Mouse (Mus musculus) Patski (cell line): Measurements from ENCODE around the gene Prr14. TPM values are rescaled to one million over a fixed set of nuclear protein-coding genes. Genes with fewer than 3 reads are reported as not detected.
"Not testable (repeated sequence)": the region's sequence is repeated elsewhere in the genome, so short reads cannot be mapped to it uniquely, and the experiment has no call there.

Source experiments
- ATAC-seq: fragments of 100-300 bp; one replicate; pipeline ENCODE4 v1.8.0; 2021
- CTCF ChIA-PET: fragments of 350-600 bp; sonication (Branson Sonifier 250); formaldehyde crosslinking; loops from one replicate; lab custom pipeline; 2022; ENCODE audit warnings: inconsistent platforms; lab: Charles Lee
- POLR2A ChIA-PET: fragments of 350-600 bp; sonication (Branson Sonifier 250); formaldehyde crosslinking; loops from one replicate; lab custom pipeline; 2022; ENCODE audit warnings: antibody characterized with exemption, inconsistent platforms; lab: Charles Lee
- DNase-seq: peaks from one replicate; pipeline ENCODE4 v3.0.0-alpha.2; 2011; ENCODE audit warnings: low read depth, low spot score
- H3K27me3 ChIP-seq: fragments of 371-371 bp; one replicate; pipeline ENCODE4 v1.5.1; 2021
- CTCF ChIP-seq: fragments of 100-300 bp; IDR thresholded peaks from one replicate; pipeline ENCODE4 v1.5.1; 2021
- in situ Hi-C: fragments of 300-500 bp; cut with MboI; formaldehyde crosslinking; loops from 3 replicates; pipeline ENCODE4 v1.11.1; 2018; ENCODE audit warnings: low pct_unique_long_range_greater_than_20kb, mixed read lengths
- polyA plus RNA-seq: library from polyadenylated mRNA; unstranded; gene quantifications from one replicate; pipeline ENCODE4 v1.2.3, GENCODE M21; 2021

The Prr14 gene
- polyA plus RNA-seq, 1 experiment from 2014 or later, result 71.9 TPM

DNA sequence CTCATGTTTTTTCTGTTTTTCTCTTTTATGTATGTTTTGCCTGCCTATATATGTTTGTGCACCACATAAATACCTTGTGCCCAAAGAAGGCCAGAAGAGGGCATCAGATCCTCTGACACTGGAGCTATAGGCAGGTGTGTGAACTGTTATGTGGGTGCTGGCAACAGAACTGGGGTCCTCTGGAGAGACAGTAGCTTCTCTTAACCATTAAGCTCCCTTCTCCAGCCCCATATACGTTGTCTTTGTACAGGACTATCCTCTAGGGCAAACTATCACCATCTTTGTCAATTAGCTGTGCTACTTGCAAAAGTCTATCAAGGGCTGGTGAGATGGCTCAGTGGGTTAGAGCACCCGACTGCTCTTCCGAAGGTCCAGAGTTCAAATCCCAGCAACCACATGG, 48.9 kb downstream of the Prr14 start:
- H3K27me3 ChIP-seq, result no peaks in the 10 kb centered on the region
- CTCF ChIA-PET, result interaction anchor here (0.7 kb wide), 1 partner anchor 76 kb away, joined by 3 read pairs; no protein-coding TSS in a partner anchor
- ATAC-seq (no peak), DNase-seq (no peak)
- no peak for TF ChIP-seq CTCF
- POLR2A ChIA-PET, result interaction anchor here (0.6 to 0.7 kb wide), 3 partner anchors 190 to 253 kb away, joined by 4 to 6 read pairs (median 5); no protein-coding TSS in a partner anchor
- in situ Hi-C loops, result no loop called here

DNA sequence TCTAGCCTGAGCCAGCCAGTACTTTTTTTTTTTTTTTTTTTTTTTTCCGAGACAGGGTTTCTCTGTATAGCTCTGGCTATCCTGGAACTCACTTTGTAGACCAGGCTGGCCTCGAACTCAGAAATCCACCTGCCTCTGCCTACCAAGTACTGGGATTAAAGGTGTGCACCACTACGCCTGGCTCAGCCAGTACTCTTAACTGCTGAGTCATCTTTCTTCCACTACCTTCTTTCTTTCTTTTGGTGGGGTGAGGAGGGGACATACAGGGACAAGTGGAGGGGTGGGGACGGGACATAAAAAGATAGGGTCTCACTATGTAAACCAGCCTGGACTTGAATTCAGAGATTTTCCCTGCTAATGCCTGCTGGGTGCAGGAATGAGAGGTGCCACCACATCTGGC, 50.4 kb downstream of the Prr14 start:
- ChIA-PET CTCF (interaction anchor here (1.3 to 2.7 kb wide), 2 partner anchors 10 to 36 kb away, joined by 3 to 13 read pairs; no protein-coding TSS in a partner anchor), POLR2A (interaction anchor here (0.6 to 0.7 kb wide), 2 partner anchors 152 to 403 kb away, joined by 4 read pairs; no protein-coding TSS in a partner anchor)
- in situ Hi-C loops, H3K27me3 ChIP-seq, DNase-seq, ATAC-seq: not testable (repeated sequence)

DNA sequence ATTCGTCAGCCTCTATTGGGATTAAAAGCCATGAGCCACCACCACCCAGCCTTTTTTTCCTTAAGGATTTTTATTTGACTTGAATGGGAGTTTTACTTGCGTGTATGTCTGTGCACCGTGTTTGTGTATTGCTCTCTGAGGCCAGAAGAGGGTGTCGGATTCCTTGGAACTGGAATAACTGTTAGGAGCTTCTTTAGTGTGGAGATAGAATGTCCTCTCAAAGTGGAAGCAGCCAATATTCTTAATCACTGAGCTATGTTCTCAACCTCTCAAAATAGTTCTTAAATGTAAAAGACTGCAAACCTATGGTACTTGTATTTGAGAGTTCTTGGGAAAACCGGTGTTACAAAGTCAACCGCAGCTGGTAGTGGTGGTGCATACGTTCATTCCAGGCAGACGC, 51.8 kb downstream of the Prr14 start:
- DNase-seq (no peak), ATAC-seq (peak; percentile 11)
- TF ChIP-seq CTCF, result no peak
- no peaks in the 10 kb centered on the region for H3K27me3 ChIP-seq
- POLR2A ChIA-PET, result interaction anchor here (0.9 to 2.4 kb wide), 3 partner anchors 34 to 166 kb away, joined by 3 to 12 read pairs (median 6); partner anchors contain the start of gene Zfp768
- in situ Hi-C loops, result no loop called here
- CTCF ChIA-PET, result interaction anchor here (0.8 to 2.7 kb wide), 6 partner anchors 9 to 56 kb away, joined by 3 to 13 read pairs (median 3); no protein-coding TSS in a partner anchor

DNA sequence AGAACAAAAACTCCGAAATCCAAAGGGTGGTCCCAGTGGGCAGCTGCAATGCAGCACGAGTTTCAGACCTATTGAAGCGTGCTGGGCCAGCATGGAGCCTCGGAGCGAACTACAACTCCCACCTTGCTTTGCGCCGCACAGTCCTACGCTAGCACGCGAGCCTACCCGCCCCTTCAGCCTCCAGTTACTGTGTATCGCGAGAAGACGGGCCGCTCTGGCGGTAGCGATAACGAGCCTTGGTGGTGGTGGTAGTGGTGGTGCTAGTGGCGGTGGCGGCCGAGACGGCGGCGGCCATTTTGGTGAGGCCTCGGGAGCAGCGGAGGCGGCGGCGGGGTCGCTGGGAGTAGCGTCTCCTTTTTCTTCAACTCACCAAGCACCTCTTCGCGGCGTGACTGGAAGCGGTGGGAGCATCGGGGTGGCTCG, 52.4 kb downstream of the Prr14 start, which contains the start of gene Srcap:
TSS of gene Srcap (plus strand) at position 176 of the 423 bp plus-strand sequence.
- in situ Hi-C loops, result no loop called here
- H3K27me3 ChIP-seq, result no peaks in the 10 kb centered on the region
- CTCF ChIA-PET, result interaction anchor here (0.8 to 2.7 kb wide), 6 partner anchors 9 to 56 kb away, joined by 3 to 13 read pairs (median 3); no protein-coding TSS in a partner anchor

DNA sequence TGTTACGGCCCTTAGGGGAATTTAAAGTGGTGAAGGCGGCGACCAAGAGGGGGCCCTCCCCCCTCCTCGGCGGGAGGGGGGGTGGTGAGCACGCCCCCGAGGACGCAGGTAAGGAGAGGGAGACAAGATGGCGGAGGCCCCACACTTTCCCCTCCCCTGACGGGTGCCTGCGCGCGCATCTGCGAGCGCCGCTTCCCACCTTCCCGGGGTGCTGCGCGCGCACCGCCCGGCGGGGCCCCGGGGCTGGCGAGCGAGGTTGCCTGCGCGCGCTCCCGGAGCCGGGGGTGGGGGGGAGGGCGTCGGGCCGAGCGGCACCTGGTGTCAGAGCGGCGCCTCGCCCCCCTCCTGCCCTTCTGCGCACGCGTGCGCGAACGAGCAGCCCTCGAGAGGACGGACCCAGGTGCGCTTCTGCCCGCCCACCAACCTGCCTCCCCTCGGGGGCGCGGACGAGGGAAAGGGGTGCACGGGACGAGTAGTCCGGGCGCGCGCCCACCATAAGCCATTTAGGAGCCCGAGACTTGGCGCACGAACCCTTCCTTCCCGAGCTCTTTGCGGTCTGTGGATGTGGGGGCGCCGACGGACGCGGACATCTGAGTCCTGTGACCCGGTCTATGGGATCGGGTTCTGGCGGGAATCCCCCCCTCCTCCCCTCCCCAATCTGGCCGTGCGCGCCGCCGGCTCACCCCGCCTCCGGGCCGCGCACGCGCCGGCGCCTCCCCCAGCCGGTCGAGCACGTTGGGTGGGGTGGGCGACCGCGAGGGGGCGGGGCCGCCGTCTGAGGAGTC, 53.0 kb downstream of the Prr14 start:
- CTCF ChIA-PET, result interaction anchor here (2.0 kb wide), 1 partner anchor 13 kb away, joined by 4 read pairs; no protein-coding TSS in a partner anchor
- in situ Hi-C loops, result no loop called here

More for the DNA sequence above, 52.4 kb downstream of the Prr14 start, which contains the start of gene Srcap:
- TF ChIP-seq CTCF, result no peak
- peak; percentile 79 for DNase-seq
- peak; percentile 89 for ATAC-seq
- POLR2A ChIA-PET, result interaction anchor here (0.9 to 2.4 kb wide), 3 partner anchors 34 to 166 kb away, joined by 3 to 12 read pairs (median 6); partner anchors contain the start of gene Zfp768

GRCm38 (mm10) chr7:127513016-127513390, 53.6 kb downstream of the Prr14 start:
- in situ Hi-C loops, result no loop called here
- no peak for TF ChIP-seq CTCF
- DNase-seq (peak; percentile 19), ATAC-seq (no peak)
- H3K27me3 ChIP-seq, result no peaks in the 10 kb centered on the region
- CTCF ChIA-PET, result interaction anchor here (1.1 to 2.0 kb wide), 2 partner anchors 12 to 52 kb away, joined by 3 to 4 read pairs; no protein-coding TSS in a partner anchor
- POLR2A ChIA-PET, result interaction anchor here (1.3 to 2.4 kb wide), 4 partner anchors 12 to 42 kb away, joined by 3 to 6 read pairs (median 4); no protein-coding TSS in a partner anchor

More for the DNA sequence above, 53.0 kb downstream of the Prr14 start:
- POLR2A ChIA-PET, result interaction anchor here (1.6 to 2.4 kb wide), 2 partner anchors 25 to 41 kb away, joined by 3 to 6 read pairs; no protein-coding TSS in a partner anchor
- ATAC-seq (peak; percentile 58), DNase-seq (peak; percentile 25)
- TF ChIP-seq CTCF, result no peak
- no peaks in the 10 kb centered on the region for H3K27me3 ChIP-seq

DNA sequence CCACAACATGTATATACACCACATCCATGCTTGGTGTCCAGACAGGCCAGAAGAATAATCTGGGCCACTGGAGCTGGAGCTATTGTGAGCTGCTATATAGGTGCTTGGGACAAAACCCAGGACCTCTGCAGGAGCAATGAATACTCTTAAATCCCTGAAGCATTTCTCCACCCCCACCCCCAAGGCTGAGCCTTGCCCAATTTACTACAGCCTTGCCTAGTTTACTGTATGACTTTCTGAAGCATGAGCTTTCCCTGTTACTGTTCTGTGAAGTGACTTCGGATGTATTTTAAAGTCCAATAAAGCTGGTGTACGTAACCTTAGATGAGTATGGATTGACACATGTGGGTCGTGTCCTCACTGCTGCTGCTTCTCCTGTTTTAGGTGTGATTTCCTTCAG, 54.4 kb downstream of the Prr14 start:
- H3K27me3 ChIP-seq, result no peaks in the 10 kb centered on the region
- POLR2A ChIA-PET, result interaction anchor here (1.3 to 2.4 kb wide), 5 partner anchors 11 to 62 kb away, joined by 3 to 6 read pairs (median 4); no protein-coding TSS in a partner anchor
- CTCF ChIA-PET, result interaction anchor here (0.8 to 2.0 kb wide), 3 partner anchors 8 to 51 kb away, joined by 3 to 4 read pairs (median 3); no protein-coding TSS in a partner anchor
- in situ Hi-C loops, result no loop called here
- no peak for TF ChIP-seq CTCF
- DNase-seq (no peak), ATAC-seq (no peak)

GRCm38 (mm10) chr7:127515846-127516245, 56.4 kb downstream of the Prr14 start:
- POLR2A ChIA-PET, result no interaction called here
- CTCF ChIA-PET, result interaction anchor here (1.3 kb wide), 1 partner anchor 29 kb away, joined by 4 read pairs; no protein-coding TSS in a partner anchor
- no peak for ATAC-seq
- TF ChIP-seq CTCF, result no peak
- DNase-seq, result no peak
- no peaks in the 10 kb centered on the region for H3K27me3 ChIP-seq
- in situ Hi-C loops, result no loop called here

DNA sequence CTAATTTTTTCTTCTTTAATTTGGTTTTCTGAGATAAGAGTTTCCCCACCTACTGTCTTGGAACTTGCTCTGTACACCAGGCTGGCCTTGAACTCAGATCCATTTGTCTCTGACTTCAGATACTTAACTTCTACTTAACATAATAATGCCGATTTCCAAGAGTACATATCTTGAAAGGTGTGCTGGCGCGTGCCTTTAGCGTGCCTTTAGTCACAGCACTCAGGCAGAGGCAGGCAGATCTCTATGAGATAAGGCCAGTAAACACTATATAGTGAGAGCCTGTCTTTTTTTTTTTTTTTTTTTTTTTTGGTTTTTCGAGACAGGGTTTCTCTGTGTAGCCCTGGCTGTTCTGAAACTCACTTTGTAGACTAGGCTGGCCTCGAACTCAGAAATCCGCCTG, 56.9 kb downstream of the Prr14 start:
- ATAC-seq, result no peak
- no peaks in the 10 kb centered on the region for H3K27me3 ChIP-seq
- POLR2A ChIA-PET, result no interaction called here
- DNase-seq, result no peak
- TF ChIP-seq CTCF, result no peak
- CTCF ChIA-PET, result no interaction called here
- in situ Hi-C loops, result no loop called here

GRCm38 (mm10) chr7:127519284-127519683, 59.9 kb downstream of the Prr14 start, which contains the start of gene Gm42715:
TSS of gene Gm42715 (plus strand) at chr7:127519584.
- CTCF ChIA-PET, result no interaction called here
- no peak for TF ChIP-seq CTCF
- POLR2A ChIA-PET, result interaction anchor here (0.6 kb wide), 1 partner anchor 310 kb away, joined by 3 read pairs; no protein-coding TSS in a partner anchor
- ATAC-seq (no peak), DNase-seq (no peak)
- in situ Hi-C loops, result no loop called here
- H3K27me3 ChIP-seq, result no peaks in the 10 kb centered on the region

Other genes starting within 250 kb of the Prr14 start
- 17.7 TPM for gene Zfp553, start 226.6 kb upstream of the Prr14 start, polyA plus RNA-seq
- gene Sept1, start 226.5 kb upstream of the Prr14 start, polyA plus RNA-seq, result 2.1 TPM
- 45.1 TPM for gene Zfp771, start 215.3 kb upstream of the Prr14 start, polyA plus RNA-seq
- 30.0 TPM for gene Dctpp1, start 198.9 kb upstream of the Prr14 start, polyA plus RNA-seq
- gene Sephs2, start 185.6 kb upstream of the Prr14 start, polyA plus RNA-seq, result 89.8 TPM
- 0.30 TPM for gene Itgal, start 163.4 kb upstream of the Prr14 start, polyA plus RNA-seq
- 30.3 TPM for gene Zfp768, start 114.0 kb upstream of the Prr14 start, polyA plus RNA-seq
- gene Zfp747, start 83.6 kb upstream of the Prr14 start, polyA plus RNA-seq, result 4.9 TPM
- 4.9 TPM for gene 9130019O22Rik, start 72.4 kb upstream of the Prr14 start, polyA plus RNA-seq
- 10.0 TPM for gene E430018J23Rik, start 66.0 kb upstream of the Prr14 start, polyA plus RNA-seq
- gene Zfp764, start 52.8 kb upstream of the Prr14 start, polyA plus RNA-seq, result 2.9 TPM
- gene Zfp688, start 37.5 kb upstream of the Prr14 start, polyA plus RNA-seq, result 20.6 TPM
- 5.9 TPM for gene Zfp689, start 10.5 kb upstream of the Prr14 start, polyA plus RNA-seq
- 50.1 TPM for gene Fbrs, start 19.6 kb downstream of the Prr14 start, polyA plus RNA-seq
- 22.8 TPM for gene Srcap, start 52.4 kb downstream of the Prr14 start, polyA plus RNA-seq
- gene Gm42715, start 60.0 kb downstream of the Prr14 start, polyA plus RNA-seq, result 21.1 TPM
- not detected for gene Tmem265, start 101.8 kb downstream of the Prr14 start, polyA plus RNA-seq
- 48.6 TPM for gene Phkg2, start 113.7 kb downstream of the Prr14 start, polyA plus RNA-seq
- gene Ccdc189, start 129.0 kb downstream of the Prr14 start, polyA plus RNA-seq, result 22.0 TPM
- gene Rnf40, start 129.2 kb downstream of the Prr14 start, polyA plus RNA-seq, result 42.7 TPM
- 20.6 TPM for gene Zfp629, start 156.2 kb downstream of the Prr14 start, polyA plus RNA-seq
- 53.6 TPM for gene Bcl7c, start 249.3 kb downstream of the Prr14 start, polyA plus RNA-seq